Mouse (Mus musculus): Measurements from ENCODE around the gene Rmdn2. TPM values are rescaled to one million over a fixed set of nuclear protein-coding genes. Genes with fewer than 3 reads are reported as not detected.

Gene Rmdn2
- polyA plus RNA-seq (2012; rRNA removed): 6.1 and 6.2 TPM in 2 replicates

GRCm38 (mm10) chr17:79611545-79611944, at the start of gene Rmdn2:
Gene Rmdn2, plus strand, starts transcription at chr17:79611863.

GRCm38 (mm10) chr17:79714931-79715637, 103.4 kb downstream of the Rmdn2 start, which contains the start of gene Cyp1b1:
Gene Cyp1b1, minus strand, starts transcription at chr17:79715061.

Other genes starting within 250 kb of the Rmdn2 start
- gene Cyp1b1, start 103.2 kb downstream of the Rmdn2 start, polyA plus RNA-seq (2012; rRNA removed): 165 and 177 TPM in 2 replicates